Mouse (Mus musculus): Measurements from ENCODE around the gene AL732309.1. TPM values are rescaled to one million over a fixed set of nuclear protein-coding genes. Genes with fewer than 3 reads are reported as not detected.
"Not testable (repeated sequence)": the region's sequence is repeated elsewhere in the genome, so short reads cannot be mapped to it uniquely, and the experiment has no call there.

The AL732309.1 gene
- total RNA-seq, 2 experiments from 2014 or later = 1.3 to 1.4 TPM

- DNase-seq (ENCODE audit: low spot score) = no peak
Observed at GRCm38 (mm10) chr2:25267746-25268309, 21.2 kb upstream of the AL732309.1 start.

DNA sequence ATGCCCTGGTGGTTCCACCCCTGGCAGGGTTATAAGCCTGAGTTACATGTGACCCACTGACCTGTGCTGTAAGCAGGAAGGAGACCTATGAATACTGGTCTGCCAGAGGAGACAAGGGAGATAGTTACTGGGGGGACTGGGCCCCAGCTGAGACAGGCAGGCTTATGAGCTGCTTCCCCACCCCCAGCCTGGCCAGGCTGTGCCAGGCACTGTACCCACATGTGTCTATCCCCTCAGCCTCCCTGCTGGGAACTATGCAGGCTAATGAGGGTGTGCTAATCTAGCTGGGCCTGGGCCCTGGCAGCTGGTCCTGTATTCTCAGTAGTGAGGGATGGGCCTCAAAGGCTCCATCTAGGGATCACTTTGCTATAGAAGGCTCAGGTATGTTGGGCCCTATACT, 20.6 kb upstream of the AL732309.1 start:
- no peak for DNase-seq (ENCODE audit: low spot score)

- no peak for DNase-seq (ENCODE audit: low spot score)
Observed at GRCm38 (mm10) chr2:25266720-25267119, 20.1 kb upstream of the AL732309.1 start.

DNA sequence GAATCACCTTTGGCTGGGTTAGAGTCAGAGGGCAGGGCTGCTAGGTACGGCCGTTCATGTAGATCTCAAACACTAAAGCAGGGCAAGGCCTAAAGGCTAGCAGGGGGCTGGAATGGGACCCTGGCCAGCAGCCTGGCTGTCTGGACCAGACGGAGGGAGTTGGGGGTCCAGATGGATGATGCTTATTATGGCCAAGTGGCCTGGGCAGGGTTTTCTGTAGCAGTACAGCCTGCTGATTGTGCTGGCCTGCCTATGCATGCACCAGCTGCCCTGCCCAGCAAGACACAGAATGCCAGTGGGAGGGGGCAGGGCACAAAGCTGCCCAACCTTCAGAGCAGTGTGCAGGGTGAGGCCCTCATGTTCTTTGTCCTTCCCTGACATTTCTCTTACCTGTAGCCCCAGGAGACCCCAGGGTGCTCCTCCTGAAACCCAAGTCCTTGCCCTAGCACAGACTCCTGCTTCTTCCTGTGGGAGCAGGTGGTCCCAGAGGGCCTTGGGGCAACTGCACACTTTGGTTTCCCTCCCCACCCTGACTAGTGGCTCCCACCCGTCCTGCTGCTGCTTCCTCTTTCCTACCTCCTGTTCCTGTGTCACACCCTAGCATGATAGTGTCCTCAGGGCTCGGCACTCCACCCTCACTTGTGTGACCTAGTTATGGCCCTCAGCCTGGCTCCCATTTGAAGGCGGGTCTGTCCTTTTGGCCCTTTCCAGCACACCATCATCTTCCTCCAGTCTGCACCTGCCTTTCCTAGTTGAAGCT, 19.4 kb upstream of the AL732309.1 start:
- DNase-seq (ENCODE audit: low spot score) = no peak

DNA sequence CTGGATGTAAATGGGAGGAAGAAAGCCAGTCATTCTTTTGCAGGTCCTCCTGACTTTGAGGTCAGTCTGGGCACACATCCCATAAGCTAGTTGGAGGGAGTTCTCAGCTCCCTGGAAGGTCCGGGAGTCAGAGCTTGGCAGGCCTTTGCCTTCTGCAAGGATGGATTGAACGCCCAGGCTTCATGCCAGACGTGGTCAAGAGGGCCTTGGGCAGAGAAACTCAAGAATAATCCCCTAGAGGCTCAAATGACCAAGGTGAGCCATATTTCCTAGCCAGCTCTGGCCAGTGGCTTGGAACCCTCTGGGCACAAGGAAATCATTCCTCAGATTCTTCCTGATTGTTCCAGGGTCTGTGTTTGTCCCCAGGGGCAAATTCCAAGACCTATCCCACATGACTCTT, 18.2 kb upstream of the AL732309.1 start:
- no peak for DNase-seq (ENCODE audit: low spot score)

- no peak for DNase-seq (ENCODE audit: low spot score)
Observed at GRCm38 (mm10) chr2:25264286-25264660, 17.6 kb upstream of the AL732309.1 start.

DNA sequence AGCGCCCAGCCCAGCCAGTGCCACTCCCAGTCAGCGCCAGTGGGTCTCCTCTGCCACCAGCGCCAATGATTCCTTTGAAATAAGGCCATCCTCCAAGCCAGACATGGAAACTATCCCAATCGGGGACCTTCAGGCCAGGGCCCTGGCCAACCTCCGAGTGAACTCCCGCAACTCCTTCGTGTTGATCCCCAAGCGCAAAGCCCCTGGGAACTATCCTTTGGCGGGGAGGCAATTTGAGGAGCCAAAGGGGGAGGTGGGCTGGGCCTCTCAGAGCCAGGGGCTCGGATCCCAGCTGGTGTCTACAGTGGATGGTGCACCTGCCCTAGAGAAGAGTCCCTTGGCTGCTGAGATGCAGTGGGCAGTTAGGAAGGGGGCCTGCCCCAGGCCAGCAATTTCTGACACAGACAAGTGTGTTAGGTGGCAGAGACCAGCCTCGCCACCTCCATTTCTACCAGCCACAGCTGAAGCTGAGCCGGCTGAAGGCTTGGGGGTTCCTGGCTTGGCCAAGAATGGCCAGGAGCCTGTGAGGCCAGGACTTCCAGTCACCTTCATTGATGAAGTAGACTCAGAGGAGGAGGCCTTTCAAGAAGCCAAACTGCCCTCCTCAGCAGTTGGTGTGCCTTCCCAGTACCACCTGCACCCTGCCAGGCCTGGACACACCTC, 17.1 kb upstream of the AL732309.1 start:
- DNase-seq (ENCODE audit: low spot score) = no peak

DNA sequence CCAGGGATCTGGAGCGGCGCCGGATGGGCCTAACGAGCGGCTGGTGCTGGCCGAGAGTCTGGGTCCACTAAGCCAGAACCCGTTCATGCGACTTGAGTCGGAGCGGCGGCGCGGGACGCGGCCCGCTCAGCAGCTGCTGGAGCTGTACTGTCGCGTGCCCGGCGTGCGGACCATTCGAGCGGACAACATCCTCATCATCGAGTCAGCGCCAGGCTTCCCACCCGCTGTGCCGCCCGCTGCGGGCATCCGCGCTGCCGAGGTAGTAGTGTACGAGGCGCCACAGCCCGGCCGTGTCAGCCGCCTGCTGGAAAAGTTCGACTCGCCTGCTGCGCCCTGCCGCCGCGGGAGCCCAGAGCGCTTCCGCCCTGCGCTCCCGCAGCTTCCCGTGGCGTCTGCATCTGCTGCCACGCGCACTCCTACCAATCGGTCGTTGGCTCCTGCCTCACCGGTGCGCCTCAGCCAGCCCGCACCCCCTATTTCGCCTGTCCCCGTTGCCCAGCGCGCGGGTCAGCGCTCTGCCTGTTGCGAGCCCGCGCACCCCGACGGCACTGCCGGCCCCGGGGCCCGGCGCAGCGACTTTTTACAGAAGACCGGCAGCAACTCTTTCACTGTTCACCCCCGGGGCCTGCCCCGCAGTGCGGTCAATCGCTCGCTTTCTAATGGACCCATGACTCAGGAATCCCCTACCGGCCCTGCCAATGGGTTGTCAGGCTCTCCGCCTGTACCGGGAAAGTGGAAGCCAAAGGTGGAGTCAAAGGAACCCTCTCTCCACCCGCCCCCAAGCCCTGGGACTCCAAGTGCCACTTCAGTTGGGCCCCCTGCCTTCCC, 16.3 kb upstream of the AL732309.1 start:
- no peak for DNase-seq (ENCODE audit: low spot score)

DNA sequence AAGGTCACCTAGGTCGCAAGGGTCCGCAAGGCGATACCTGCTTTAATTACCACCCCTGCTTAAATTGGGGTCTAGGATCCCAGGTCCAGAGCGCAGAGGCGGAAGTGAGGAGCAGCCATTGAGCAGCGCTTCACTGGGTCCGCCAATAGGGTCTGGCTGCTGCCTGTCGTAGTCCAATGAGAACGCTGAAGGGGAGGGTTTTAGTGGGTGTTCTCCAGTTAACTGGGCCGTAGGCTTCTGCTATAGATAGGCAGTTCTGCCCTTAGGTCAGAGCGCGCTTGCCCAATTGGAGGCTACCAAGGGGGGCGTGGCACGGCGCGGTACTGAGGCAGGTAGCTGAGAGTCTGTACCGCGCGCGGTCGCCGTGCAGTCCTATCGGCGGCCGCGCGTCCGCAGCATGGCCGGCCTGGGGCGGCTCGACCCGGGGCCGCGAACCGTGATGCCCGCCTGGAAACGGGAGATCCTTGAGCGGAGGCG, 15.7 kb upstream of the AL732309.1 start, which contains the start of gene Tprn:
TSS of gene Tprn (plus strand) at position 328 of the 477 bp plus-strand sequence.
- DNase-seq (ENCODE audit: low spot score) = peak; percentile 97

- no peak for DNase-seq (ENCODE audit: low spot score)
Observed at GRCm38 (mm10) chr2:25261870-25262269, 15.2 kb upstream of the AL732309.1 start.

GRCm38 (mm10) chr2:25258887-25259286, 12.2 kb upstream of the AL732309.1 start:
- DNase-seq (ENCODE audit: low spot score) = no peak

DNA sequence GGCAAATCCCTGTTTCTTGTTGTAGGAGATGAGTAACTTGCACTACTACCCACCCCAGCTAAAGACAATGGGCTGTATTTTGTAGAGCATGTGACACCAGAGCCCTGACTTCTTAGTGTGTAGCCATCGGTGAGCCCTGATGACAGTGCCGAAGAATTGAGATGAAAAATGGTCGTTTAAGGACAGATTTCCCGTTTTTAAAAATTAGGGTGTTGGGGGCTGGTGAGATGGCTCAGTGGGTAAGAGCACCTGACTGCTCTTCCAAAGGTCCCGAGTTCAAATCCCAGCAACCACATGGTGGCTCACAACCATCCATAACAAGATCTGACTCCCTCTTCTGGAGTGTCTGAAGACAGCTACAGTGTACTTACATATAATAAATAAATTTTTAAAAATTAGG, 10.6 kb upstream of the AL732309.1 start:
- not testable (repeated sequence) for DNase-seq (ENCODE audit: low spot score)

DNA sequence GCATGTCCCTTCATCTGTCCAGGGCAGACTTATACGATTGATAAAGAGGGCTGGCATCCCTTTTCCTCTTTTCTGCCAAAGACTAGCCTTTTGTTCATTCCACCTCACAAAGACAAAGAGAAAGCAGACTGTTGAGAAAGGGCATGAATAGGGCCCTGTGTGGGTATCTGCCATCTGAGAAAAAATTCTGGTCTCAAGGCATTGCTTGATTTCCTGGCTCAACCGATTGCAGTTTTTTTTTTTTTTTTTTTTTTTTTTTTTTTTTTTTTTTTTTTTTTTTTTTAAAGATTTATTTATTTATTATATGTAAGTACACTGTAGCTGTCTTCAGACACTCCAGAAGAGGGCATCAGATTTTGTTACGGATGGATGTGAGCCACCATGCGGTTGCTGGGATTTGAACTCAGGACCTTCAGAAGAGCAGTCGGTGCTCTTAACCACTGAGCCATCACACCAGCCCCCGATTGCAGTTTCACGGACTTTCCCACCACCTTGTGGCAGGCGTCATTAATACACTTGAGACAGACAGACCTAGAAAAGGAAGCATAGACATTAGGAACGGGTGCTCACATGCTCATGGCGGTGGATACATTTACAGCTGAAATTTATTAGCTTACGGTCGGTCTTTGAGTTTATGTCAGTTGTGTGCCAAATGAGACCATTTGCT, 9.9 kb upstream of the AL732309.1 start:
- not testable (repeated sequence) for DNase-seq (ENCODE audit: low spot score)

DNA sequence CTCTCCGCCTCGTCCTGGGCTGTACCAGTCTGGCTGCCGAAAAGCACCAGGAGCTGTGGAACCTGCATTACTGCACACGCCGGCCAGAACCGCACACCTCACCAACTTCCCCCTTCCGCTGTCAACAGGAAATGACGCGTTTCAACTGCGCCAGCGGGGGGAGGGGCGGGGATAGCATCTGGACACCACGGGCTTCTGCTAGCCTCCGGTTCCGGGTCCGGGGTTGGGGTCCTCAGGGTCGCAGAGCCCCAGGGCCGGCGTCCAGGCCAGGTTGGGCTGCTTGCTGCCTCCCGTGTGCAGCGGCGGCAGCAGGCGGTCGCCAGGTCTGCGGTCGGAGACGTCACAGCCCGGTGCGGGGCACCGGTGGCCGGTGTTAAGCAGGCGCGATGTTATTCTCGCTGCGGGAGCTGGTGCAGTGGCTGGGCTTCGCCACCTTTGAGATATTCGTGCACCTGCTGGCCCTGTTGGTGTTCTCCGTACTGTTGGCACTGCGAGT, 8.7 kb upstream of the AL732309.1 start, which contains the start of gene Tmem203:
TSS of gene Tmem203 (plus strand) at position 156 of the 496 bp plus-strand sequence.
- peak; percentile 85 for DNase-seq (ENCODE audit: low spot score)

GRCm38 (mm10) chr2:25252331-25252730, 5.7 kb upstream of the AL732309.1 start:
- DNase-seq (ENCODE audit: low spot score) = no peak

DNA sequence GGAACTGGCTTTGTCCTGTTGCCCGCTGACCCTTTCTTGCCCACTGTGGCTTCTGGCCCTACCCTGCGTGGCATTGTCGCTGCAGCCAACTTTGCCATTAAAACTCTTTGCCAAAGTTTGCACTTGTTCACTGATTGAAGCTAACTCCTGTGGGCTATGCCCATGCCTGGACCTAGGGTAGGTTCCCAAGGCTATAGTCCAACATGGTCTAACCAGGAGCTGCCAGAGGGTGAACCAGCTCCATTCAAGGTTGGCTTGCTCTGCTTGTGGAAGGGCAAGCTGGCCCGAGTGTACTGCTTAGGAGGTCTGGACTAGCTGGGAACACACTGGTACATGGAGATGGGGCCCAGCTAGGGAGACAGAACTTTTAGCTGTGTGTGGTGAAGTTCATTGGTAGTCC, 2.5 kb downstream of the AL732309.1 start:
- DNase-seq (ENCODE audit: low spot score) = no peak

DNA sequence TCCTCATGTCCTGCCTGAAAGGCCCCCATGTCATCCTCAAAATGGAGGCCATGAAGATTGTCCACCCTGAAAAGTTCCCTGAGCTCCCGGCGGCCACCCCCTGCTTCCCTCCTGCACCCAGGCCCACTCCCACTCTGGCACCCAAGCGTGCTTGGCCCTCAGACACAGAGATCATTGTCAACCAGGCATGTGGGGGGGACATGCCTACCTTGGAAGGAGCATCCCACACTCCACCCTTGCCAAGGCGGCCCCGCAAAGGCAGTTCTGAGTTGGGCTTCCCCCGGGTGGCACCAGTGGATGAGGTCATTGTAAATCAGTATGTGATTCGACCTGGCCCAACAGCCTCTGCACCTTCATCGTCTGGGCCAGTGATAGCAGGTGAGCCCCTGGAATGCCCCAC, 3.3 kb downstream of the AL732309.1 start:
- DNase-seq (ENCODE audit: low spot score) = no peak

- no peak for DNase-seq (ENCODE audit: low spot score)
Observed at GRCm38 (mm10) chr2:25242101-25242506, 4.6 kb downstream of the AL732309.1 start, which contains the start of the genes Rnf208 and Cysrt1. TSS of gene Rnf208 (plus strand) at chr2:25242255. TSS of gene Cysrt1 (minus strand) at chr2:25242452.

GRCm38 (mm10) chr2:25241438-25241775, 5.3 kb downstream of the AL732309.1 start:
- DNase-seq (ENCODE audit: low spot score) = no peak

- DNase-seq (ENCODE audit: low spot score) = peak; percentile 61
Observed at GRCm38 (mm10) chr2:25240723-25241437, 5.8 kb downstream of the AL732309.1 start.
